Mouse (Mus musculus) thymus, postnatal 10 days (tissue): ENCODE measurements around the gene Kazn.

Source experiments
- DNase-seq, 2 experiments: peaks; one replicate each; pipeline ENCODE4 v3.0.0; 2021; ENCODE audit warnings: low spot score in 2 of 2

Kazn gene

GRCm38 (mm10) chr4:142193151-142193578 lies 46.0 kb downstream of the Kazn start:
- DNase-seq = no peak

DNA sequence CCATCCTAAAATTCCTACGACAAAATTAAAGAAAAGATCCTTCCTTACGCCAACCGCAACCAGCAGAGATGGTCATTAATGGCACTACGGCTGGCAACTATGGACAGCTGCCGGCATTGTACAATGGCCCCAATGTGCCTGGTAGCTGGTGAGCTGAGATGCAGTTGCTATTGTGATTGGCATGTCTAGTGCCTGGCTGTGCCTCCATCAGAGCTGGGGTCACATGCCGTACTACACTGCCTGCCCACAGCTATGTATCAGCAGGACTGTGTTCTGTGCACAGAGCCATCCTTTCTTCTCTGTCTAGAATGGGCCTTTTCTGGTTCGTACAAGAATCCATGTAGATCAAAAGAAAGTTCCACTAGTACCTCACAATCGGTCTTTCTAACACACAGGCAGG lies 49.2 kb downstream of the Kazn start:
- no peak for DNase-seq

DNA sequence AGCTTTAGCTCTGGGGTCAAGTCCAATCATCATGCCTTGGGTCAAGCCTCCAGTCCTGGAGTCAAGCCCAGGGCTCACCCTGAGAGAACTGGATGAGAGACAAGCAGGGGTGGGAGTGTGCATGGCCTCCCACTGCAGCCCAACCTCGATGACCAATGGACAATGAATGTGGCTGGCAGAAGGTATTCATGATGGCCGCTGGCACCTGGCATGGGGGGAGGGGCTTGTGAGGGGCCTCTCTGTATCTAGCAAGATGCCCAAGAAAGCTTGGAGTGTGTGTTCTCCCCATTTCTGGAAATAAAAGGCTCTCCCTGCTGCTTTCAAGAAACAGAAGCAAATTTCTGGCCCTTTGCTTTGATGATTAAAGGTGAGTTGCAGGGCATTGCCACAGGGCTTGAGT lies 50.7 kb downstream of the Kazn start:
- no peak for DNase-seq

- DNase-seq = no peak
Observed at GRCm38 (mm10) chr4:142186155-142186554, 53.0 kb downstream of the Kazn start.

DNA sequence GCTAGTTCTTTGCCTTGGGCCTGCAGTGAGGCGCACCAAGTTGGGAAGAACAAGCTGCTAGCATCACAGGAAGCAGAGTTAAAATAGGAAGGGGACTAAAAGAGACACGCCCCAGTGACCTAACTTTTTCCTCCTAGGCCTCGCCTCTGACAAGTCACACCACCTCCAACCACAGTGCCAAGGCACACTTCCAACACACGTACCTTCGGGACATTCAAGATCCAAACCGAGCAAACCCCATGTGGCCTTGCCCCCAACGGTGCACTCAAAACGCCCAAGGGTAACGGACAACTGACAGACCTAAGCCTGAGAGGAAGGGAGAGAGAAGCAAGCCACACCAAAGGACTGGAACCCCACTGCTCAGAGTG lies 53.7 kb downstream of the Kazn start:
- no peak for DNase-seq

- DNase-seq = no peak
Observed at GRCm38 (mm10) chr4:142184852-142185532, 54.2 kb downstream of the Kazn start.

DNA sequence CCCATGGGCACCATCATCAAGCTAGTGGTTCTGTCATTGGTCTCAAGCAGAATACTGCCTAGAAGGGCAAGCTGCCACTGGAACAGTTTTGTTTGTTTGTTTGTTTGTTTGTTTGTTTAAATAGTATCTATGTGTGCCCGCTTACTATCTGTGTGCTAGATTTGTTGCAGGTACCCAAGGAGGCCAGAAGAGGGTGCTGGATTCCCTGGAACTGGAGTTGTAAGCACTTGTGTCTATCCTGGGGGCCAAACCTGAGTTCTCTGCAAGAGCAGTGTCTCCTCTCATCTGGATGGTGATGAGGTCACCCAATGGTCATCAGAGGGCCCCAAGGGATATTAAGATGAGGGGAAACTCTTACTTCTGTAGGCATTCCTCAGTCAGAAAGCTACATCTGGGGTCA lies 55.6 kb downstream of the Kazn start:
- DNase-seq = no peak

GRCm38 (mm10) chr4:142183015-142183414 lies 56.2 kb downstream of the Kazn start:
- no peak for DNase-seq

GRCm38 (mm10) chr4:142181646-142182045 lies 57.6 kb downstream of the Kazn start:
- DNase-seq = no peak

DNA sequence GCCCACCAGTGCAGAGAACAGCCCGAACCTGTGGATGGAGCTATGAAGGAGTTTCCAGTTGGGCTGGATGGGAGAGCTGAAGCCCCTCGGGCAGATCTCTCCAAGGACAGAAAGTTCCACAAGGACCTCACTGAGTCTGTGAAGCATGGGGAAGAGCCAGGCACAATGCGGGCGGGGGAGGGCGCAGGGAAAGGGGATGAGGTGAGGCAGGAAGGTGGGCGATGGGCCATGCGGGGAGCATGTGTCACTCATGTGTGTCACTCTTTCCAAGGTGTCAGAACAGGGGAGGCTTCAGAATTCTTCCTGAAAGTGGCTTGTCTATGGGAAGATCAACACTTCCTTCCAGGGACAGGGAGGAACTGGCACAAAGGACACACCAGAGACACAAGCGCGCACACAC lies 58.3 kb downstream of the Kazn start:
- no peak for DNase-seq

GRCm38 (mm10) chr4:142180289-142180688 lies 58.9 kb downstream of the Kazn start:
- no peak for DNase-seq

- DNase-seq = no peak
Observed at GRCm38 (mm10) chr4:142179531-142179930, 59.7 kb downstream of the Kazn start.

DNA sequence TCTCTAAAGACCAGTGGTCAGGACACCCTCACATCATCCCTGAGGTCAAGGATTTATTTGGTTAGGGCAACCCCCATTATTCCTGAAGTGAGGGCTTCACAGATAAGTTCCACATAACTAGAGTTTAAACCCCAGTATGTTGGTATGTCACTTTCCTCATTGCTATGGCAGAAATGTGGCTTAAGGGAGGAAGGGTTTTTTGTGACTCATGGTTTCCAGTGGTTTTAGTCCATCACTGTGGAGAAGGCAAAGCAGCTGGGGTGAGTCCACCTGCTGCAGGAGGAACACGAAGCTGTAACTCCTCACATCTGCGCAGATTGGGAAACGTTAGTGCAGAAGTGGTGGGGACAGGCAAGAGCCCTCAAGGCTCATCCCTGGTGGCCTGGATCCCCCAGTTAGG lies 62.5 kb downstream of the Kazn start:
- no peak for DNase-seq

DNA sequence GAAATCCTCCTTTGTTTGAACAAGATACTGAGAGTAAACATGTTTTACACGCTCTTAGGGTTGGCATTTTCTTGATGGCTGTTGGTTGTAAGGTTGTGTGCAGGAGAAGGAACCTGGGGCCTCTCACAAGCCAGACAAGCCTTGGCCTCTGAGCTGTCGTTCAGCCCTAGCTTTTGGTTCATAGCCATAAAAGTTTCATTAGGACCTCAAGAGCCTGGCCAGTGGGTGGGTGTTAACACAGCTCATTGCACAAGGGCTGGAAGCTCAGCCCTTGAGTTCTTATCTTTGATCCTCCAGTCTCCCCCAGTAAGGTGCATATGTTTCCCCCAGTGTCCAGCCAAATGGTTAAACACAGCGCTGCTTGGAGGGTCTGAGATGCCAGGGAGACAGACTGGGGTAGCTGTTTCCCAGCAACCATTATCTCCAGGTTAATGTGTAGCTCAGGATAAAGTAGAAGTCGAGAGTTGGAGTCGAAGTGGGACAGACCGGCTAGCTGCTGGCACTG lies 65.2 kb downstream of the Kazn start:
- DNase-seq = no peak

DNA sequence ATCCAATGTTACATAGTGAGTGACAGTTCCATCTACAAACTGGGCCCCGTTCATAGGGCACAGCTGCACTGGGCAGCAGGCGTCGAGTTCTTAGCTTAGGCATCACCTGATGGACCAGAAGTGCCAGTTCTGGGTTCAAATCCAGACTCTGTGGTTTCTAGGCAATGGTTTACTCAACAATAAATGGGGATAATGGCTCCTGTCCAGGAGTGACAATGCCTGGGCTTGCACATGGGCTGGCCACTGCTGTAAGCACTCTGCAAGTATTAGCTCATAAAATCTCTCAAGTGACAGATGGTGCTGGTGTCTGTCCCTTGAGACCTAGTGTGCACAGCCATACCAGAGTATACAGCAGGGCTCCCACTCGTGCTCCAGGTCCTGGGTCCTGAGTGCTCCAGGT lies 66.3 kb downstream of the Kazn start:
- no peak for DNase-seq

- no peak for DNase-seq
Observed at GRCm38 (mm10) chr4:142171788-142172497, 67.3 kb downstream of the Kazn start.

DNA sequence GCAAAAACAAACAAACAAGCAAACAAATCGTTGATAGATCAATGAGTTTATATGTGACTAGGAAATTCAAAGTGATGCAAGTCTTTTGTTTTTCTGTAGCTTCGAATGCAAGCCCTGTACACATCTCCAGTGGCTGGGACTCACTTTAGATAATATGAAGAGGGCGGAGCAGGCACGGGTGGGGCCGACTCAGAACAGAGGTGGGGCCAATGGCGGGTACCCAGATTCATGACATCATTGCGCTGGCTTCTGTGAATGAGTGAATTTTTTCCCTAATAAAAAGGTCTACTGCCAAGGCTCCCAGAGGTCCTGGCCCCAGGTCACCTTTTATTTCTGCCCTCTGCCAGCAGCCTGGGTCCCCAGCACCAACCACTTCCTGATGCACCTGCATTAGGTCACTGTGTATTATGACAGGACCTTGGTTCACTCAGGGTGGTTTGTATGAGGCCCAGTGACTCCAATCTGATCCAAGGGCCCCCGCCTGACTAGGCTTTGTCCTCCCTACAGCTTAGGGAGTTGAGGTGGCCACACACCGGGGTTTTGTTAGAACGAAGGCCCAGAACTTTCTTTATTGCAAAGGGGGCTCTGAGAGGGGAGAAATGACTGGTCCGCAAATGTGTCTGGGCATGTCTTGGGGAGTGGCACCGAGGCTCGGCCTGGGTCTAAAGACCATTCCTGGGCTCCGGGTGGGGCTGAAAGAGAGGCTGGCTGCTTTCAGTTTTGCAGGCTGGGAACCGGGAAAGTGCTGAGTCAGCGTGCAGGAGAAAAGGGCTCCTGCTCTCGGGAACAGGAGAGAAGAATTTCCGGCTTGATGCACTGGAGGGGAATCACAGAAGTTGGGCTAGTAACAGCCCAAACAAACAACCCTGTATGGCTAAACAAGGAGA lies 68.1 kb downstream of the Kazn start:
- DNase-seq = no peak

DNA sequence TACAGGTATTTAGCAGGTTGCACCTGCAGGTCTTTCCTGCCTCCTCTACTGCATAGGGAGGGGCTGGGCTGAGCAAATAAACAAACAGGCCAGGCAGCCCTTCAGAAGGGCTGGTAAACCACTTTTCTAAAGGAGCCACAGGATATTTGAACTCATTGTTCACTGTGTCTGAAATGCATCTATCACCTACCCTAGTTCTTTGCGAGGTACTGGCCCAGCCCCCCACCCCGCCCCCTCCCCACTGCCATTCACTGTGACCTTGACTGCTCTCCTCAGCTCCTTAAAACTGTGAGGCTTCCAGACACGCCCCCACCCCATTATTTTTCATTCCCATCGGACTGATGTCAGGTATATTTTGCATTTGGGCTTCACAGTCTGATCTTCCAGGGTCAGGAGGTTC lies 69.6 kb downstream of the Kazn start:
- DNase-seq = no peak

DNA sequence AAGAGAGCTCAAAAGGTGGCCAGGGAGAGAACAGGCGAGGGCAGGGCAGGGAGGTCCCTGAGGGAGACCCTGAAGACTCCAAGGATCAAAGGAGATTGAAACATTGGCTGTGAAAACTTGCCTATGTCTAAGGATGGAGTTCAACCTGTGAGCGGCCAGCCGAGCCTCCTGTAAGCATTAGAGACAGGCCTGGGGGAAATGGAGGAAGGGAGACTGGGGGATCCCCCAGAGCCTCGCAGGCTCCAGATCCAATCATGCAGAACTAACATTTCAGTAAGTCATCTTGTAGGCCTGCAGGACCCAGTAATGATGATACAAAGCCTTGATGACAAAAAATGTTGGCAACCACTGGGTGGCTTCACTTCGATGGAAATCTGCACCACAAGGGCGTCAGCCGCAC lies 70.8 kb downstream of the Kazn start:
- DNase-seq = no peak

GRCm38 (mm10) chr4:142165835-142166701 lies 73.1 kb downstream of the Kazn start:
- DNase-seq = no peak

- DNase-seq = no peak
Observed at GRCm38 (mm10) chr4:142165363-142165762, 73.8 kb downstream of the Kazn start.
